Mouse (Mus musculus) intestine, postnatal 0 days (tissue): ENCODE results near the gene Apol7e. TPM values are rescaled to one million over a fixed set of nuclear protein-coding genes. Genes with fewer than 3 reads are reported as not detected.

Experiments used
- ATAC-seq: fragments of 200-750 bp; cut with Nextera tagmentation; 2 replicates; pipeline ENCODE4 v1.8.0; 2017; ENCODE audit warnings: mild to moderate bottlenecking, moderate TSS enrichment, moderate library complexity
- H3K27ac ChIP-seq: fragments of 300-500 bp; sonication (generic); 2 replicates; pipeline ENCODE4 v1.5.1; 2014; ENCODE audit warnings: mild to moderate bottlenecking, low read depth, low read length, moderate library complexity
- H3K27me3 ChIP-seq: fragments of 300-500 bp; sonication (generic); replicated peaks from 2 replicates; pipeline ENCODE4 v1.6.1; 2014; ENCODE audit warnings: low read length, mixed read lengths; ENCODE audit not compliant: control insufficient read depth, insufficient read depth
- H3K36me3 ChIP-seq: fragments of 300-500 bp; sonication (generic); 2 replicates; pipeline ENCODE4 v1.6.1; 2014; ENCODE audit warnings: mild to moderate bottlenecking, moderate library complexity; ENCODE audit not compliant: control insufficient read depth, insufficient read depth
- H3K4me1 ChIP-seq: fragments of 300-500 bp; sonication (generic); replicated peaks from 2 replicates; pipeline ENCODE4 v1.6.1; 2014; ENCODE audit warnings: antibody characterized with exemption, low read length, mixed read lengths; ENCODE audit not compliant: control insufficient read depth, insufficient read depth
- H3K4me2 ChIP-seq: fragments of 300-500 bp; sonication (generic); replicated peaks from 2 replicates; pipeline ENCODE4 v1.6.1; 2014; ENCODE audit warnings: low read depth, mild to moderate bottlenecking, moderate library complexity
- H3K4me3 ChIP-seq: fragments of 300-500 bp; sonication (generic); 2 replicates; pipeline ENCODE4 v1.5.1; 2014; ENCODE audit warnings: low read depth, low read length
- H3K9ac ChIP-seq: fragments of 300-500 bp; sonication (generic); 2 replicates; pipeline ENCODE4 v1.6.1; 2014; ENCODE audit warnings: mild to moderate bottlenecking, low read depth, low read length
- H3K9me3 ChIP-seq: fragments of 300-500 bp; sonication (generic); 2 replicates; pipeline ENCODE4 v1.6.1; 2016; ENCODE audit warnings: mixed run types; ENCODE audit not compliant: control insufficient read depth
- CTCF ChIP-seq: sonication (generic); IDR thresholded peaks from 2 replicates; pipeline ENCODE4 v1.5.1; 2016; ENCODE audit warnings: low read depth, mild to moderate bottlenecking, control low read depth, antibody characterized with exemption, moderate library complexity
- WGBS: fragments of 180-500 bp; shearing (Covaris S2); extraction: QIAGEN DNeasy Blood & Tissue Kit; methylation state at CpG from one replicate; pipeline ENCODE4 v1.1.7; 2014; 5-methylcytosine and 5-hydroxymethylcytosine counted together
- polyA plus RNA-seq: library from polyadenylated mRNA; unstranded; fragments of >200 nt; fragmentation: Nextera tagmentation; extraction: Ambion mirVana; gene quantifications from 2 replicates; pipeline ENCODE4 v1.2.1, GENCODE M21; 2015

The Apol7e gene
- polyA plus RNA-seq, 1 experiment from 2014 or later, result 0.22 TPM

DNA sequence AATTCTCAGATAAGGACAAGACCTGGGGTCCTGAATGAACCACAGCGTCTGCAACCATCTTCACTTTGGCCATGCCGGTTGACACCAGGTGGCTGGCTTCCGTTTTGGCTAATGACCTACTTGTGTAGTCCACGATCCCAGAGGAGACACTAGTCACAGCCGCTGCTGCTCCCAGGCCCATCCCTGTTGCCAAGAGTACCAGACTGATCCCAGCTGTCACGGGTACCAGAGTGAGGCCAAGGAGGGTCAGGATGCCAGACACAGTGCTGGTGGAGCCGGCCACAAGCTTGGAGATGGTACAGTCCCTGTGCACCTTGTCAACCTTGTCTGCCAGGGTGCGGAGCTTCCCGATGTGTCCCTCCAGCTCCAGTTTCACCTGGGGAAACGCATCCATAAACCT is 51.1 kb downstream of the Apol7e start:
- no peaks in the 10 kb centered on the region for H3K36me3 ChIP-seq
- 90% methylated on average over 10 of the region's 10 CpGs for WGBS
- no peak for ATAC-seq
- peaks cover 69% of the 10 kb centered on the region for H3K27me3 ChIP-seq
- no peak overlapping the region for H3K27ac ChIP-seq
- H3K4me2 ChIP-seq, result no peak overlapping the region
- no peak overlapping the region for H3K4me3 ChIP-seq
- TF ChIP-seq CTCF, result no peak
- no peak overlapping the region for H3K9ac ChIP-seq
- no peaks in the 10 kb centered on the region for H3K4me1 ChIP-seq
- peaks cover 3% of the 10 kb centered on the region; the same call in 1 of the 2 replicates for H3K9me3 ChIP-seq

DNA sequence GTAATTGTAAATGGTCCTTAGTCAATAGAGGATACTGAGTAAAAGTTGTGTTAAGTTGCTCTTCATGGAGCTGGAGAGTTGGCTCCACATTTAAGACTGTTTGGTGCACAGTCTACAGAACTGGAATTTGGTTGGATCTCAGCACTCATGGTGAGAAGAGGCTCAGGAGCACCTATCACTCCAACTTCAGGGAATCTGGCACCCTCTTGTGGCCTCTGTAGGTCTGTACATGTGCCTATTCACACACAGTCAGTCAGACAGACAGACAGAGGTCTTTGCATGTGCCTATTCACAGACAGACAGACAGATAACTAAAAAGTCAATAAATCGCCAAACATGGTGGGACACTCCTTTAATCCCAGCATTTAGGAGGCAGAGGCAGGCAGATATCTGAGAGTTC is 51.8 kb downstream of the Apol7e start:
- WGBS, result 23% methylated on average over 1 of the region's 1 CpGs
- ATAC-seq, result no peak
- no peak overlapping the region for H3K9ac ChIP-seq

DNA sequence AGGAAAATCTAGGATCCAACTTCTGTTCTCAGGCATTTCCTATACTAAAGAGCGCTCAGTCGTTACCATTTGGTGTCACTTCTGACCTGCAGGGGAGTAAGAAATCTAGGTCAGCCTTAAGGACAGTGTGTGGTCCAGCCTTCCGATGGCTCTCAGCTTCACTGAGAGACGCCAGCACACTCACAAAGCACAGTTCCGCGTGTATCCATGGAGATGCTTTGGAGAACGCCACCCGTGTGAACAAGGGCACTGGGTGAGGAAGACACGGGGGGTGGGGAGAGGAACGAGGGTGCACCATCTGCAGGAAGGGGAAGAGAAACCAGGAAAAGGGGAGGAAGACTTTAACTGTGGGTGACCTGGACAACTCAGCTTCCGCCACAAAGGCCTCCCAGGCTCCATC is 53.8 kb downstream of the Apol7e start:
- no peak for ATAC-seq
- Histone ChIP-seq H3K4me2 (no peak overlapping the region), H3K27ac (no peak overlapping the region), H3K36me3 (no peaks in the 10 kb centered on the region), H3K9me3 (peaks cover 3% of the 10 kb centered on the region; the same call in 1 of the 2 replicates), H3K27me3 (peaks cover 53% of the 10 kb centered on the region), H3K9ac (no peak overlapping the region), H3K4me3 (no peak overlapping the region), H3K4me1 (no peaks in the 10 kb centered on the region)
- WGBS, result 60% methylated on average over 11 of the region's 11 CpGs
- no peak for TF ChIP-seq CTCF

More for the DNA sequence above, 51.8 kb downstream of the Apol7e start:
- Histone ChIP-seq H3K27me3 (peaks cover 68% of the 10 kb centered on the region), H3K4me1 (no peaks in the 10 kb centered on the region), H3K27ac (no peak overlapping the region), H3K4me3 (no peak overlapping the region), H3K9me3 (peaks cover 3% of the 10 kb centered on the region; the same call in 1 of the 2 replicates), H3K36me3 (no peaks in the 10 kb centered on the region), H3K4me2 (no peak overlapping the region)
- TF ChIP-seq CTCF, result peak; percentile 88

DNA sequence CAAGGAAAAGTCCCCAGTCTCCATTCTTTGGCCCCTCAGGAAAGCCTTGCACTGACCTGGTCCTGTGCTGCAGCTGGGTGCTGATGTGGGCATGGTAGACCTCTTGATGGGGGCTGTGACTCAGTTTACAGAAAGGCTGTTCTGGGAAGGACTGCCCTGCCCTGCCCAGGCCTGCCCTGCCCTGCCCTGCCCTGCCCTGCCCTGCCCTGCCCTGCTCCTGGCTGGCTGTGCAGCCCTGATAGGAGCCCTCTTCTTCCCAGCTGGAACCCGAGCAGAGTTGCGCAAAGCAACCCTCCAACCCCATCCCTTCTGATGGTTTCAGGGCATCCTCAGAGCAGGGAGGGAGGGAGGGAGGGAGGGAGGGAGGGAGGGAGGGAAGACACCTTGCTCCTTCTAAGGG is 56.5 kb downstream of the Apol7e start:
- Histone ChIP-seq H3K27ac (no peak overlapping the region), H3K36me3 (peaks cover 2% of the 10 kb centered on the region), H3K27me3 (peaks cover 27% of the 10 kb centered on the region; the same call in 1 of the 2 replicates), H3K9ac (no peak overlapping the region), H3K9me3 (no peaks in the 10 kb centered on the region), H3K4me2 (no peak overlapping the region), H3K4me3 (no peak overlapping the region), H3K4me1 (no peaks in the 10 kb centered on the region)
- no peak for TF ChIP-seq CTCF
- no peak for ATAC-seq
- 36% methylated on average over 2 of the region's 2 CpGs for WGBS

DNA sequence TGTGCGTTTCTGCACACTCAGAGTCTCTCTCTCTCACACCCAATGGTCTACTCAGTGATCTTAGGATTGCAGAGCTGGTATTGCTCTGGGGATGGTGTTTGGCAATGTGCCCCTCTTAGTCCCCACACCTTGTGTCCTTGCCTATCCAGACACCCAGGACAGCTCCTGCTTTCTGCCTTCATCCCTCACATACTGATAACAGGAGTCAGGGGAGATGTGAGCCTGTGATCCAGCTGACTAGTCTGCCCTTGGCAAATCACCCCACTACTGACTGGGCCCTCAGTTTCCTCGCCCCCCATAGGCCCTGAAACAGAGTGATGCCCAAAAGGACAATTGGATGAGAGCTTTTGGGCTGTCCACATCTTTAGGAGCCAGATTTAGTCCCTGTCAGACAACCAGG is 57.4 kb downstream of the Apol7e start:
- no peak overlapping the region for H3K9ac ChIP-seq
- peaks cover 20% of the 10 kb centered on the region; the same call in 1 of the 2 replicates for H3K27me3 ChIP-seq
- H3K9me3 ChIP-seq, result no peaks in the 10 kb centered on the region
- no peaks in the 10 kb centered on the region for H3K4me1 ChIP-seq
- H3K4me2 ChIP-seq, result no peak overlapping the region
- ATAC-seq, result no peak
- no peak overlapping the region for H3K27ac ChIP-seq
- H3K36me3 ChIP-seq, result peaks cover 11% of the 10 kb centered on the region
- no peak for TF ChIP-seq CTCF
- H3K4me3 ChIP-seq, result no peak overlapping the region
- WGBS, result 67% methylated on average over 2 of the region's 2 CpGs

DNA sequence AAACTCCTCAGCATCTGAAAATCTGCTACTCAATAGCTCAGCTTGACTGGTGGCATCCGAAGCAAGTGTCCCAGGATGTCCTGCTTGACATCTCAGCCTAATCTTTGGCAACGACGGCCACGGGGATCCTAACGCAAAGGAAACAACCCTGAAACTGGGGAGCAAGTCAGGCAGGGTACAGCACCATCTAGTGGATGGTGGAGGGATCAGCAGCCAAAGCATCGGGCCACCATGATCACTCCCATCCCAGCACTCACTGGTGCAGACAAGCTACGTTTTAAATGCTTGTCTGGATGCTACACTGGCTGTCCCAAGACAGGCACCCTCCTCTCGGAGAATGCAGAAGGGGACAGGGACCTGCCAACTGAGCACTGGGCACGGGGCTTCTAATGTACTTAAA is 58.2 kb downstream of the Apol7e start, which contains the start of gene Apol8:
Apol8 (minus strand) TSS at position 156 of the 400 bp plus-strand sequence.
- no peak for ATAC-seq
- Histone ChIP-seq H3K9ac (no peak within 1 kb of the TSS), H3K4me1 (no peaks in the 10 kb centered on the region), H3K4me3 (no peak within 1 kb of the TSS), H3K4me2 (no peak within 1 kb of the TSS), H3K9me3 (no peaks in the 10 kb centered on the region), H3K27ac (no peak within 1 kb of the TSS), H3K36me3 (peaks cover 19% of the 10 kb centered on the region), H3K27me3 (0 out of 2 replicates have a peak, but pooled peaks cover 16% of the 10 kb centered on the region)
- 5% methylated on average over 9 of the region's 9 CpGs for WGBS
- TF ChIP-seq CTCF, result peak; percentile 96
